Mouse (Mus musculus) gonadal fat pad, adult 2 months (tissue): ENCODE results near the gene Exd1. TPM values are rescaled to one million over a fixed set of nuclear protein-coding genes. Genes with fewer than 3 reads are reported as not detected.
A peak's percentile ranks its signal among the peaks of the same experiment; 100 is the strongest.
"Not testable (repeated sequence)": the region's sequence is repeated elsewhere in the genome, so short reads cannot be mapped to it uniquely, and the experiment has no call there.

Experiments
- DNase-seq: peaks from one replicate; pipeline ENCODE4 v3.0.0-alpha.2; 2012; ENCODE audit warnings: low read depth
- polyA plus RNA-seq: library from polyadenylated mRNA; depleted of rRNA; stranded (reverse); fragments of >200 nt; gene quantifications from 2 replicates; pipeline ENCODE4 v1.2.3, GENCODE M21; 2012

Gene Exd1
- polyA plus RNA-seq, 1 experiment = 2.1 TPM

DNA sequence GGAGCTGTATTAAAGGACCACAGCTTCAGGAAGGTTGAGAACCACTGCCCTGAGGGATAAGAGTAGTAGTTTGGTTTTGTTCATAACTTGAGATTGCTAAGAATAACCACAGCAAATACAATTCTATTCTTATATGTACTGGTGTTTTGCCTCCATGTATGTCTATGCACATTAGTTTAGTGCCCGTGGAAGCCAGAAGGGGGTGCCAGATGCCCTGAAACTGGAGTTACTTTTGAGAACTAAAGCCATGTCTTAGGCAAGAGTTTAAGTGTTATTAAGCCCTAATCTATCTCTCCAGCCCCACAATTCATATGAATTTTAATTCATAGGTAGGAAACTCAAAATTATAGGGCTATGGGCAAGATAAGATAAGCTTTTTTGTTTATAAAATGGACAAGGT lies 5.3 kb downstream of the Exd1 start:
- no peak for DNase-seq

DNA sequence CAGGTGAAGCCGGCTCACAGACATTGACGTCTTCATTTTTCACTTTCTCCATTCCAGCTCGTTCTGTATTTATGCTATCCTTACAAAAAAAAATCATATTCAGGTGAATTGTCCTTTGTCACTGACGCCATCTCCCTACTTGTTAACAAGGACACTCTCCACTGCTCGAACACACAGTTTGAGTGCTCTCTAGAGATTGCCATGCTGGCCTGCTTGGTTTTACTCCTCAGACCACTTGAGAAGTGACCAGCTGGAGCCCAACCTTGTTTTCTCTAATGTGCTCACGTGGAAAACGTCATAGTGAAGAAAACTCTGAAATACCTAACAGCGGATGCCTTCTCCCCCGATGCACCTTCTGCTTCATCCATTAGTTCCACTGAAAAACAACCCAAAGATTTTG lies 8.6 kb downstream of the Exd1 start:
- DNase-seq = no peak

DNA sequence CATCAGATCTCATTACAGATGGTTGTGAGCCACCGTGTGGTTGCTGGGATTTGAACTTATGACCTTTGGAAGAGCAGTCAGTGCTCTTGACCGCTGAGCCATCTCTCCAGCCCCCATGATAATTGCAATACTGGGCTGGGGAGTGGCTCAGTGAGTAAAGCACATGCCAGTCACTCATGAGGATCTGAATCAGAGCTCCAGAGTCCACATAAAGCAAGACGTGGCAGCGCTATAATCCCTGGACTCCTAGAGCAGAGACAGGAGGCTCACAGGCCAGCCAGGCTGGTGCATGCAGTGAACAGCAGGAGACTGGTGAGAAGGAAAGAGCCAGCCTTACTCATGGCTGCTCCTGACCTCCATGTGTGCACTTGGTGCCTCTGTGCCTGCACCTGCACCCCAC lies 22.0 kb downstream of the Exd1 start:
- DNase-seq = no peak

DNA sequence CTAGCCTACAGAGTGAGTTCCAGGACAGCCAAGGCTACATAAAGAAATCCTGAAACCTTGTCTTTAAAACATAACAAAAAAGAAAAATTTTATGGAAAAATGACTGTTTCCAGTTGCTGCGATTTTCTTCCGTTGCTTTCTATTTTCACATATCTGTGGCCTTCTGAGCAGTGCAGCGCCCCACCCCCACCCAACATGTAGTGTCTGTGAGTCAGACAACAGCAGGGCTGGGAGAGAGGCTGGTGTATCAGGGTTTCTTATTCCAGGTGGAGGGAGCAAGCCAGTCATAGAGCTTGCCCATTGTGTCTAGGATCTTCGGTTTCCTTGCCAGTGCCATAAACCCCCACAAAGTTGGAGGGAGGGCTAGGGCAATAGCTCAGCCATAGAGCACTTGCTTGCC lies 23.6 kb downstream of the Exd1 start:
- DNase-seq = no peak

- no peak for DNase-seq
Measured at GRCm38 (mm10) chr2:119520550-119520949, 26.9 kb downstream of the Exd1 start.

- no peak for DNase-seq
Measured at GRCm38 (mm10) chr2:119516811-119517210, 30.6 kb downstream of the Exd1 start.

GRCm38 (mm10) chr2:119514026-119514522 lies 33.4 kb downstream of the Exd1 start:
- DNase-seq = no peak

DNA sequence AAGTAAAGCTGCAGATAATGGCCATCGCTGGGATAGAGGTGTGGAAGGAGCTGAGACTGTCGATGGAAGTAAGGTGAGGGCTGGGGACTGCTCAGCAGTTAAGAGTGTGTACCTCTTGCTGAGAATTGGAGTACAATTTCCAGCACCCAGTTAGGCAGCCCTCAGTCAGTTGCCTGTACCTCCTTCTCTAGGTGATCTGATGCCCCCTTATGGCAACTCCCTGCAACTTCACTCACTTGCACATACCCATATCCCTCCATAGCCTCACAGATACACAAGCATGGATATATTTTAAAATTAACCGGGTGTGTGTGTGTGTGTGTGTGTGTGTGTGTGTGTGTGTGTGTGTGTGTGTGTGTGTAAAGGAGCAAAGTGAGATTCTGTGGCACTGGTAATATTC lies 35.1 kb downstream of the Exd1 start:
- no peak for DNase-seq

GRCm38 (mm10) chr2:119510856-119511255 lies 36.6 kb downstream of the Exd1 start:
- DNase-seq = no peak

DNA sequence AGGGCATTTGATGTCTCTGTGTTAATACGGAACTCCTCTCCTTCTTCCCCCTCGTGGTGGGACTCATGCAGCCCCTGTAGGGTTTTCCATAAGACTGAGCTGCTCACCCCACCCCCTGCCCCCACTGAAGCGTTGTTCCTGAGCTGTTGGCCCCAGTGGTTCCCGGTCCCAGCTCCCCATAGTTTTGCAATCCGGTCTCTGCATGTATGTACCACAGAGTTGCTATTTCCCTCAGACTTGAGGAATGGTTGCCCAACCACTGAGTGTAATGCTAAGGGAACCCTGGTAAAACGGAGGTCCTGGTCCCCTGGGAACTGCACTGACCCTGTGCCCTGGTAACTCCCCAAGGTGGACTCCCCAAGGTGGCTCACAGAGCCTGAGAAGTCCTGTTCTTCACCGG lies 38.9 kb downstream of the Exd1 start:
- not testable (repeated sequence) for DNase-seq

GRCm38 (mm10) chr2:119507108-119507507 lies 40.3 kb downstream of the Exd1 start:
- DNase-seq = no peak

GRCm38 (mm10) chr2:119500965-119501652 lies 46.3 kb downstream of the Exd1 start:
- no peak for DNase-seq

- no peak for DNase-seq
Measured at GRCm38 (mm10) chr2:119498859-119499258, 48.6 kb downstream of the Exd1 start.

DNA sequence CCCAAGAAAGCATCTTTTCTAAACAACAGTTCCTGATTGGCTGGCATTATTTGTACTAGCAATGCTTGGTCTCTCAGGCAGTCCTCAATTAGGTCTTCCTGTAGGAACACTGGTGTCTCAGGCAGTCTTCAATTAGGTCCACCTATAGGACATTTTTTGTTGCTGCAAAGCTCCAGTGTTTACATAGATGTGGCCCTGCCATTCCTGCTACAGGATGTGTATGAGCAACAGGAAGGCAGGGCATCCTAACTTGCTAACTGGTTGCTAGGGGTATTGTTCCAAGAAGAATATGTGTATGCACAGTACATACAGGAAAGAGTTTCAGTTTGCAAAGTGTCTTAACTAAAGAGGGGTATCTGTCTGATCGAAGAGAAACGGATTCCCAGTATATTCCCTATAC lies 51.3 kb downstream of the Exd1 start:
- DNase-seq = no peak

- DNase-seq = no peak
Measured at GRCm38 (mm10) chr2:119491953-119492352, 55.5 kb downstream of the Exd1 start.

DNA sequence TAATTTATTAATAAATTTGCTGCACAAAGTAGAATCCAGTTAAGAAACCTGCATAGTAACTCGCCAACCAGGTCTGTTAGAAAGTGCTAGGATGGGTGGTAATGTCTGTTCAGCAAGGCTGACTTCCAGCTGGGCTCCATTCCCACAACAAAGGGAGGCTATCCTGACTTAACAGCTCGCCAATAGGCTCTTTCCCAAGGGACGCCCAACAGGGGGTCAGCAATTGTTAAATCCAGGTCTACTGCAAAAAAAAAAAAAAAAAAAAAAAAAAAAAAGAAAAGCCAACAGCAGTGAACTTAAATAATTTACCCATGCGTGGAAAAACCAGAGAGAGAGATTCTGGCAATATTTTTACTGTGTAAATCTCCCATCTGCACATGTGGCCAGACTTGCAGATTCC lies 60.9 kb downstream of the Exd1 start:
- no peak for DNase-seq

DNA sequence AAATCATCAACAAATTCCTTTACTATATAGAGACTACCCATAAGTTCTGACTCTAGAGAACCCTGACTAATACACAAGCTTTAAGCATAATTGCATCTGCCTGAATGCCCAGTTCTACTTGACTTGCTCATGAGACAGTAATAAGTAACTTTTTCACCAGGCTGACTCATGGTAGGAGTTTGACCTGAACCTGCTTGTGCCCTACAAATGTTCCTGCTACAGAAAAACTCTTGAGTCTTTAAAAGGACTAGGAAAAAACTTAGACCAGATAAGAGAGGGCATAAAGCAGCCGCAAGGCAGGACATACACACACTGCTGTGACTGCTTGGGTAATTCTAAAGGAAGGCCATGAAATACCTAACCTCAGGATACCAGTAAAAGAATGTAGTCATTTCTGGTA lies 65.1 kb downstream of the Exd1 start:
- DNase-seq = no peak

GRCm38 (mm10) chr2:119478397-119478749 lies 69.1 kb downstream of the Exd1 start:
- DNase-seq = no peak

- peak; percentile 97 for DNase-seq
Measured at GRCm38 (mm10) chr2:119477571-119478396, 69.6 kb downstream of the Exd1 start, which contains the start of gene Ino80. Gene Ino80, minus strand, starts transcription at chr2:119477687.

DNA sequence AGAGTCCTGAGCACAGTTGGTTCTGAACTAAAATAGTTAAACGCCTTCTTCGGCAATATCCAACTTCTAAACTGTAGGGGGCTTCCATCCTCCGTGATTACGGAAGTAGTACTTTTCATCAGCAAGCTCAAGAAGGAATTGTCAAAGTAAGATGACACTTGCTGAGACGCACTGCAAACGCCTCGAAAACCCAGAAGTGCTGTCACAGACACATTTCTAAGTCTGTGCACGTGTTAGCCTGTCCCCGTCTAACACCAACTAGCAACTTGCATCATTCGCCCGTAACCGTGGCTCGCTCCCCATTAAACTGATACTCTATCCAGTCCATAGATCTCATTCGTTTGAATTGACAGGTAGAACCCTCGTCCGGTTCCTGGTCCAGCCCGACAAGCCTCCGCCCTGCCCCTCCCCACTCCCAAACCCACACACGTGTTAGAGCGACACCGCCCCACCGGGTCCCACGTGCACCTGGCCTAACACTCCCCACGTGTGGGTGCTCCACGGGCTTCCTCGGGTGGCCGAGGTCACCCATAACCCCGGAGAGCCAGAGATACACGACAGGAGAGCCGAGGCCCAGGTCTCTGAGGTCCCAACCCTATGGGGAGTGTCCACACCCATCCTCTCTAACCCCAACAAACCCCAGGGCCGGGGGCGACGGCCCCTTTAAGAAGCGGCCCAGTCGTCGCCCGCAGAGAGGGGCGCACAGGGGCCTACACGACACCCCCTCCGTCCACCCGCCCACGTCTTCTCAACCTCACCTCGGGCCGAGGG lies 70.6 kb downstream of the Exd1 start:
- no peak for DNase-seq

DNA sequence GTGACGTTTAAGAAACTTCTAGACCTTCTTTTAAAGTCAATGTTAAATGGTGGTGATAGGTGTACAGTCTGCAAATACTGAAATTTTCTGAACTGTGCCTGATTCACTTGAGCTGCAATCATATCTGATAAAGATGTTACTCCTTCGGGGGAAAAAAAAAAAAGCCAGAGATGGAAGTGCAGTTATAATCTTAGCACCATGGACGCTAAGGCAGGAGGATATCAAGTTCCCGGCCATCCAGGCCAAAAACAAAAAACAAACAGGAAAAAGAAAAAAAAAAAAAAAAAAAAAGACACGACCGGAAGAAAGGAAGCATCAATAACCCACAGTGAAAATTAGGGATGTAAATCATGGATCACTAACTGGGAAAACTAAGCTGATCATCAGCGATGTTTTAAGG lies 71.3 kb downstream of the Exd1 start:
- no peak for DNase-seq
